Mouse (Mus musculus) heart, embryonic 15.5 days (tissue): ENCODE results near the gene Ppfia4. TPM values are rescaled to one million over a fixed set of nuclear protein-coding genes. Genes with fewer than 3 reads are reported as not detected.

ENCODE experiments used
- ATAC-seq: fragments of 200-750 bp; cut with Nextera tagmentation; replicated peaks from 2 replicates; pipeline ENCODE4 v1.8.0; 2017; ENCODE audit warnings: low read depth, moderate TSS enrichment; ENCODE audit not compliant: insufficient number of reproducible peaks, insufficient read depth, low FRiP score
- H3K27ac ChIP-seq: fragments of 300-500 bp; sonication (generic); 2 replicates; pipeline ENCODE4 v1.5.1; 2015; ENCODE audit warnings: mild to moderate bottlenecking, inconsistent platforms
- H3K27me3 ChIP-seq: fragments of 300-500 bp; sonication (generic); 2 replicates; pipeline ENCODE4 v1.6.1; 2015; ENCODE audit warnings: inconsistent platforms
- H3K36me3 ChIP-seq: fragments of 300-500 bp; sonication (generic); 2 replicates; pipeline ENCODE4 v1.6.1; 2015; ENCODE audit warnings: mild to moderate bottlenecking, inconsistent platforms
- H3K4me1 ChIP-seq: fragments of 300-500 bp; sonication (generic); replicated peaks from 2 replicates; pipeline ENCODE4 v1.6.1; 2015; ENCODE audit warnings: inconsistent platforms
- H3K4me2 ChIP-seq: fragments of 300-500 bp; sonication (generic); 2 replicates; pipeline ENCODE4 v1.6.1; 2015; ENCODE audit warnings: inconsistent platforms, mild to moderate bottlenecking, moderate library complexity
- H3K4me3 ChIP-seq: fragments of 300-500 bp; sonication (generic); 2 replicates; pipeline ENCODE4 v1.5.1; 2015; ENCODE audit warnings: mild to moderate bottlenecking, inconsistent platforms
- H3K9ac ChIP-seq: fragments of 300-500 bp; sonication (generic); 2 replicates; pipeline ENCODE4 v1.6.1; 2015; ENCODE audit warnings: mild to moderate bottlenecking, inconsistent platforms
- H3K9me3 ChIP-seq: fragments of 300-500 bp; sonication (generic); replicated peaks from 2 replicates; pipeline ENCODE4 v1.6.1; 2016; ENCODE audit warnings: inconsistent platforms
- WGBS: fragments of 180-500 bp; shearing (Covaris S2); methylation state at CpG from one replicate; pipeline ENCODE4 v1.1.7; 2015; ENCODE audit warnings: mixed read lengths; 5-methylcytosine and 5-hydroxymethylcytosine counted together
- polyA plus RNA-seq: library from polyadenylated mRNA; unstranded; fragments of >200 nt; fragmentation: Nextera tagmentation; extraction: Ambion mirVana; gene quantifications from 2 replicates; pipeline ENCODE4 v1.2.1, GENCODE M21; 2015

Gene Ppfia4
- polyA plus RNA-seq, 1 experiment from 2014 or later: 9.7 TPM

- H3K27ac ChIP-seq: peak overlapping the region; percentile 56; the same call in 1 of the 2 replicates
- no peak overlapping the region for H3K4me2 ChIP-seq
- no peak overlapping the region for H3K9ac ChIP-seq
- 48% methylated on average over 11 of the region's 11 CpGs for WGBS
- peaks cover 81% of the 10 kb centered on the region for H3K4me1 ChIP-seq
- ATAC-seq: no peak
- no peaks in the 10 kb centered on the region for H3K27me3 ChIP-seq
- no peaks in the 10 kb centered on the region for H3K36me3 ChIP-seq
- H3K9me3 ChIP-seq: no peaks in the 10 kb centered on the region
- no peak overlapping the region for H3K4me3 ChIP-seq
Measured at GRCm38 (mm10) chr1:134336958-134337710, 4.4 kb upstream of the Ppfia4 start.

GRCm38 (mm10) chr1:134335924-134336810 lies 3.4 kb upstream of the Ppfia4 start:
- ATAC-seq: no peak
- no peak overlapping the region for H3K9ac ChIP-seq
- 82% methylated on average over 12 of the region's 12 CpGs for whole genome bisulfite sequencing
- H3K27me3 ChIP-seq: no peaks in the 10 kb centered on the region
- H3K36me3 ChIP-seq: no peaks in the 10 kb centered on the region
- H3K4me3 ChIP-seq: no peak overlapping the region
- no peak overlapping the region for H3K4me2 ChIP-seq
- H3K9me3 ChIP-seq: no peaks in the 10 kb centered on the region
- peaks cover 76% of the 10 kb centered on the region for H3K4me1 ChIP-seq
- H3K27ac ChIP-seq: peak overlapping the region; percentile 91

DNA sequence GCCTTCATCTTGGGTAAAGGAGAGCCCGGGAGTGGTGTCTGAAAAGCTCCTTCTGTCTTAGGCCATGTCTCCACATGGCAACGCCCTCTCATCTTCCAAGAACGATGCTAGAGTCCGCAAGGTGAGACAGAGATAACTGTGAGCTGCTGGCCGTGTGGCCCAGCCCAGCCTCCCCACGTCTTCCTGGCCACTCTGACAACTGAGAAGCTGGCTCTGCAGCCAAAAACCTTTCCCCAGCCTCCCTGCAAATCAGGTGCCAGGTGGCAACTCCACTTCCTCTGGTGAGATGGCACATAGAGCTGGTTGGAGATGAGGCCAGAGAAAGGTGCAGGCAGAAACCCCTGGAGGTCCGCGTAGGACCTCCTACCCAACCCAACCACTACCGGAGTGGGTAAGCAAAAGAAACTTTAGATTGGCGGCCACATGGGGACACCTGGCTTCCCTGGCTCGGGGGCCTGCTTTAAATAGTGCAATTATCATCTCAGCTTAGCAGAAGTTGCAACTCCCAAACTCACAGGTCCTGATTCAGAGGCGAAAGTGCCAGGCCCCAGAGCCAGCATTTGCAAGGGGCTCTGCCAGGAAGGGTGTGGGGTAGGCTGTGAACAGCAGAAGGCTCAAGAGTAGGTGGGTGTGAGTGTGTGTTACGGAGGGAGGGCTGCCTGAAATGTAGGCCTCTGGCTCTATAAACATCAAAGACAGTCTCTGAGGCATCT lies 2.6 kb upstream of the Ppfia4 start:
- Histone ChIP-seq H3K27ac (peak overlapping the region; percentile 91), H3K4me2 (no peak overlapping the region), H3K9me3 (no peaks in the 10 kb centered on the region), H3K9ac (no peak overlapping the region), H3K27me3 (no peaks in the 10 kb centered on the region), H3K36me3 (no peaks in the 10 kb centered on the region), H3K4me3 (no peak overlapping the region), H3K4me1 (peaks cover 76% of the 10 kb centered on the region)
- ATAC-seq: no peak
- whole genome bisulfite sequencing: 62% methylated on average over 13 of the region's 13 CpGs

DNA sequence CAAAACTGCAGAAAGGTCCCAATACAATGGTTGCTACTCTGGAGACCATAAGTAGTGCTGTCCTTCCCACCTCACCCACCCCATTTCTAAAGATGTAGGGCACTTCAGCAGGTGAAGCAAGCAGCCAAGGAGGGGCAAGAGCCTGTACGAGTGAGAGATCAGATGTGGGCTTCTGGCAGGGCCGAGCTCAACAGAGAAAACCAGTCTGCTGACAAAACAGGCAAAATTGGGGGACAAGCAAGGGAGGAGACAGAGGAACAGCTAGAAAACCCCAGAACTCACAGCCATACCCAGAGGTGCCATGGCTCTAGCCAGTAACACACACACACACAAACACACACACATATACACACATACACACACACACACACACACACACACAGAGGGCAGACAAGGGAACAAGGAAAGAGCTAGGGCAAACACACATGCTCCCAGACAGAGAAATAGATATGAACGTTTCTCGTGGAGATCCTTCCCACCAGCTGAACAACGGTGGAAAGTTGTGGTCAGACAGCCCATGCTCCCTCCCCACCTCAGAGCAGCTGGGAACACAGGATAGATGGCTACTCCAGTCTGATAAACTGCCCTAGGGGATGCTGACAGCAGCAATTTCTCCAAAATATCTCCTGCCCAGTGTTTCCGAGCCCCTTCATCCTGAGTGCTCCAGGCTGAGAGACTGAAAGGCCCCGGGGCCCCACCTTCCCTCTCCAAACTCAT lies 1.5 kb upstream of the Ppfia4 start:
- no peak overlapping the region for H3K9ac ChIP-seq
- peaks cover 72% of the 10 kb centered on the region for H3K4me1 ChIP-seq
- 39% methylated on average over 7 of the region's 7 CpGs for WGBS
- H3K9me3 ChIP-seq: no peaks in the 10 kb centered on the region
- peak overlapping the region; percentile 91 for H3K27ac ChIP-seq
- ATAC-seq: no peak
- H3K4me3 ChIP-seq: no peak overlapping the region
- no peak overlapping the region for H3K4me2 ChIP-seq
- no peaks in the 10 kb centered on the region for H3K27me3 ChIP-seq
- H3K36me3 ChIP-seq: no peaks in the 10 kb centered on the region

- Histone ChIP-seq H3K9me3 (no peaks in the 10 kb centered on the region), H3K9ac (0 out of 2 replicates have a peak overlapping the region, but pooled peaks have one; percentile 38), H3K4me2 (peak overlapping the region; percentile 61; the same call in 1 of the 2 replicates), H3K27me3 (no peaks in the 10 kb centered on the region), H3K4me1 (peaks cover 65% of the 10 kb centered on the region), H3K4me3 (no peak overlapping the region), H3K27ac (peak overlapping the region; percentile 91), H3K36me3 (no peaks in the 10 kb centered on the region)
- no peak for ATAC-seq
- 83% methylated on average over 10 of the region's 10 CpGs for WGBS
Measured at GRCm38 (mm10) chr1:134333371-134334110, 813 bp upstream of the Ppfia4 start.

DNA sequence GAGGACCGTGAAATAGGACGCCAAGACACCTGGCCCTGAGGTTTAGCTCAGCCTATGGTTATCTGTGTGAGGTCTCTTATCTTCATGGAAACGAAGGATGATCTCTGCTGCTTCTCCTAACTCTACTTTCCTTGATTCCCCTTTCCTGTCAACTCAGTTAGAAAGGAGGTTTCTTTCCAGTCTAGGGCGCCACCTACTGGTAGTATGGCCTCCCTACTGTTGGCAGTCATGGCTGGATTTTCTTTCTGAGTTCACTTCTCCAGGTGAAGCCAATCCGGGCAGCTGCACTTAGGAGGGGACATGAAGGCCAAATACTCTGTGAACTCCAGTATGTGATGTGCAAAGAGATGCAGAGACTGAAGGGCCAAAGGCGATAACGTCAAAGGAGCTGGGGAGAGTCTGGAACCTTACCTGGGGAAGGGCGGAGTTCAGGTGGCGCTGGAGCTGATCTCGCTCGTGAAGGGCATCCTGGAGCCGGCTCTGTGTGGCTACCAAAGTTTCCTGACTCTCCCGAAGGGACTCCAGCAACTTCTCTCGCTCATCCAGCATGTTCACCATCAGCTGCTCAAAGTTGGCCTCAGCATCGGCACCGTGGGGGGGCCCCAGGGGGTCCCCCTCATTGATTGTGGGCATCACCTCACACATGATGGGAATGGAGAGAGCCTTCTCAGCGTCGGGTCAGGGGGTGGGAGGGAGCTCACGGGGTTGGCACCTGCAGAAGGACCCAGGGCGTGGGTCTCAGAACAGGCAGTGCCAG lies 671 bp downstream of the Ppfia4 start:
- Histone ChIP-seq H3K4me3 (peak overlapping the region; percentile 35), H3K36me3 (no peaks in the 10 kb centered on the region), H3K9me3 (no peaks in the 10 kb centered on the region), H3K27me3 (no peaks in the 10 kb centered on the region), H3K27ac (peak overlapping the region; percentile 91), H3K4me1 (peaks cover 50% of the 10 kb centered on the region), H3K4me2 (peak overlapping the region; percentile 61), H3K9ac (peak overlapping the region; percentile 38)
- ATAC-seq: 0 out of 2 replicates have a peak, but pooled peaks have one; percentile 1
- 53% methylated on average over 20 of the region's 20 CpGs for WGBS

DNA sequence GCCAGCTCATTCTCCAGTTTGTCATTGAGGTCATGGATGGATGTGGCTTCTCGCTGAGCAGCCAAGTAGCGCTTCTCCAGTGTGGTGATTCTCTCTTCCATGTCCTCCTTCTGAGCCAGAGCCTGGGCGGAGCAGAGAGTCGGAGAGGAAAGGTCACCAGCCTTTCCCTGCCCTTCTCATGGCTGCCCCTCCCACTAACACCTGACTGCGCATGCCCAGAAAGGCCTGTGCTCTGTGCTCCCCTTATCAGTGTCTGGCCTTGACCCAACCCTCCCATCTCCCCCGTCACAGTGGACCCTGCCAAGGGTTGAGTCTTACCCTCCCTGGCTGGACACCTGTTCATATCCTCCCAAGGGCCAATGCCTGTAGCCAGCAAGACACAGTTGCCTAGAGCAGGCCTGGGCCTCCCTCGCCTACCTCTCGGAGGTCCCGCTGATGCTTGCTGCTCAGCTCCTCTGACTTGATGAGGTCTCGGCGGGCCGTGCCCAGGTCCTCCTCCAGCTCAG lies 5.8 kb downstream of the Ppfia4 start:
- Histone ChIP-seq H3K4me1 (no peaks in the 10 kb centered on the region; the same call in 1 of the 2 replicates), H3K9me3 (no peaks in the 10 kb centered on the region), H3K27me3 (no peaks in the 10 kb centered on the region), H3K4me2 (no peak overlapping the region), H3K9ac (no peak overlapping the region), H3K27ac (no peak overlapping the region), H3K36me3 (0 out of 2 replicates have a peak, but pooled peaks cover 10% of the 10 kb centered on the region), H3K4me3 (no peak overlapping the region)
- no peak for ATAC-seq
- WGBS: 84% methylated on average over 12 of the region's 12 CpGs

DNA sequence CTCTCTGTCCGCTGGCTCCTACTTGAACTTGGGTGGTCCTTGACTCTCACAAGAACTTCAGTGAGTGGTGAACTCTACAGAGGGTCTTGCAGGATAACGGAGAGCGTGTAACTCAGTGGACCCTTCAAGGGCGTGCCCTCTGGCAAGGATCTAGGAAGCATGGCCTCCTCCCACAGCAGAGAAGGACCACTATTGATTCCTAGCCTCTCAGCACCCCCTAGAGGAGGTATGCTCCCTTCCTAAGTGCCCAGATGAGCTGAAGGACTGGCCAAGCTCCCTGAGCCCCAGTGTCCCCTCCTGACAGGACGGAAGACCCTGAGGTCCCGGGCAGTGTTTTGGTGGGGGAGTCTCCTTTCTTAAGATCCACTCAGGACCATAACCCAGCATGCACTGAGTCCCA lies 10.1 kb downstream of the Ppfia4 start:
- H3K9ac ChIP-seq: no peak overlapping the region
- WGBS: 76% methylated on average over 6 of the region's 6 CpGs
- H3K36me3 ChIP-seq: peaks cover 12% of the 10 kb centered on the region; the same call in 1 of the 2 replicates
- ATAC-seq: 0 out of 2 replicates have a peak, but pooled peaks have one; percentile 36
- H3K9me3 ChIP-seq: no peaks in the 10 kb centered on the region
- H3K27me3 ChIP-seq: no peaks in the 10 kb centered on the region
- H3K27ac ChIP-seq: no peak overlapping the region
- no peak overlapping the region for H3K4me2 ChIP-seq
- H3K4me1 ChIP-seq: no peaks in the 10 kb centered on the region
- no peak overlapping the region for H3K4me3 ChIP-seq

- 55% methylated on average over 14 of the region's 14 CpGs for WGBS
- ATAC-seq: no peak
- H3K4me2 ChIP-seq: no peak overlapping the region
- no peak overlapping the region for H3K9ac ChIP-seq
- H3K27ac ChIP-seq: no peak overlapping the region
- H3K4me3 ChIP-seq: no peak overlapping the region
- peaks cover 11% of the 10 kb centered on the region; the same call in 1 of the 2 replicates for H3K36me3 ChIP-seq
- no peaks in the 10 kb centered on the region for H3K9me3 ChIP-seq
- no peaks in the 10 kb centered on the region for H3K4me1 ChIP-seq
- no peaks in the 10 kb centered on the region for H3K27me3 ChIP-seq
Measured at GRCm38 (mm10) chr1:134320691-134321301, 11.9 kb downstream of the Ppfia4 start.
